Comparison of ENCODE assay signal across 33 mouse cellular contexts in genomic region chr12:17582406-17582805, GRCm38 (mm10).
"Had no signal": no experiment of that assay in that cellular context is flagged by ENCODE, and none has a peak within 500 bp of the region (broad histone marks: within the 10 kb centered on the region; RNA-seq: fewer than 3 reads in every experiment).

No protein-coding gene starts in this region.

- ATAC-seq: hindbrain, embryonic 16.5 days; hindbrain, postnatal 0 days; inflammation-experienced regulatory T-cells, adult 6 months; intestine, embryonic 15.5 days; intestine, embryonic 16.5 days; intestine, postnatal 0 days had no signal

- H3K27ac ChIP-seq: heart, embryonic 13.5 days; heart, embryonic 15.5 days; hindbrain, embryonic 10.5 days; hindbrain, embryonic 12.5 days; hindbrain, embryonic 13.5 days; hindbrain, embryonic 14.5 days; hindbrain, embryonic 15.5 days; hindbrain, postnatal 0 days; intestine, embryonic 15.5 days; kidney, embryonic 15.5 days; layer of hippocampus, adult 2 months; left cerebral cortex, adult 2 months had no signal

- H3K36me3 ChIP-seq: heart, embryonic 12.5 days; heart, embryonic 13.5 days; heart, embryonic 15.5 days; hindbrain, embryonic 10.5 days; hindbrain, embryonic 12.5 days; hindbrain, embryonic 13.5 days; hindbrain, embryonic 15.5 days; intestine, embryonic 15.5 days; kidney, embryonic 15.5 days had no signal

- H3K9ac ChIP-seq: heart, embryonic 12.5 days; heart, embryonic 13.5 days; heart, embryonic 15.5 days; hindbrain, embryonic 12.5 days; hindbrain, embryonic 13.5 days; hindbrain, embryonic 14.5 days; hindbrain, embryonic 15.5 days; intestine, embryonic 15.5 days; kidney, embryonic 15.5 days had no signal

- H3K4me1 ChIP-seq: heart, embryonic 12.5 days; heart, embryonic 13.5 days; heart, embryonic 15.5 days; hindbrain, embryonic 12.5 days; intestine, embryonic 15.5 days had no signal

- DNase-seq: heart, postnatal 14 days; heart, postnatal 36 days; heart, postnatal 4 days; kidney, adult 11 months; kidney, adult 18-20 months; kidney, adult 2 months; kidney, adult 8-10 months; kidney, adult 9 months; kidney, postnatal 10 days; kidney, postnatal 14 days; kidney, postnatal 25 days; kidney, postnatal 36 days; kidney, postnatal 4 days; layer of hippocampus, adult 9-11 months; layer of hippocampus, postnatal 36 days had no signal

- H3K4me3 ChIP-seq: heart, embryonic 12.5 days; heart, embryonic 13.5 days; heart, embryonic 15.5 days; hindbrain, embryonic 10.5 days; hindbrain, embryonic 12.5 days; hindbrain, embryonic 13.5 days; hindbrain, embryonic 15.5 days; intestine, embryonic 15.5 days; kidney, embryonic 15.5 days; layer of hippocampus, adult 2 months; left cerebral cortex, adult 2 months had no signal

- H3K4me2 ChIP-seq: heart, embryonic 11.5 days; heart, embryonic 12.5 days; heart, embryonic 13.5 days; heart, embryonic 15.5 days; hindbrain, embryonic 12.5 days; hindbrain, embryonic 13.5 days; hindbrain, embryonic 14.5 days; hindbrain, embryonic 15.5 days; intestine, embryonic 15.5 days; kidney, embryonic 15.5 days had no signal

- H3K9me3 ChIP-seq: heart, embryonic 13.5 days; heart, embryonic 15.5 days; hindbrain, embryonic 10.5 days; hindbrain, embryonic 12.5 days; hindbrain, embryonic 13.5 days; hindbrain, embryonic 15.5 days; intestine, embryonic 15.5 days; kidney, embryonic 15.5 days had no signal

- H3K27me3 ChIP-seq: hindbrain, embryonic 12.5 days; hindbrain, embryonic 13.5 days; hindbrain, embryonic 15.5 days; intestine, embryonic 15.5 days; kidney, embryonic 15.5 days had no signal
